Mouse (Mus musculus) induced T-regulatory cell, adult 2 months (primary cell): ENCODE results near the gene Cwc22.

ENCODE experiments used
- DNase-seq: peaks from one replicate; pipeline ENCODE4 v3.0.0-alpha.2; 2012; ENCODE audit warnings: low read depth

Gene Cwc22

DNA sequence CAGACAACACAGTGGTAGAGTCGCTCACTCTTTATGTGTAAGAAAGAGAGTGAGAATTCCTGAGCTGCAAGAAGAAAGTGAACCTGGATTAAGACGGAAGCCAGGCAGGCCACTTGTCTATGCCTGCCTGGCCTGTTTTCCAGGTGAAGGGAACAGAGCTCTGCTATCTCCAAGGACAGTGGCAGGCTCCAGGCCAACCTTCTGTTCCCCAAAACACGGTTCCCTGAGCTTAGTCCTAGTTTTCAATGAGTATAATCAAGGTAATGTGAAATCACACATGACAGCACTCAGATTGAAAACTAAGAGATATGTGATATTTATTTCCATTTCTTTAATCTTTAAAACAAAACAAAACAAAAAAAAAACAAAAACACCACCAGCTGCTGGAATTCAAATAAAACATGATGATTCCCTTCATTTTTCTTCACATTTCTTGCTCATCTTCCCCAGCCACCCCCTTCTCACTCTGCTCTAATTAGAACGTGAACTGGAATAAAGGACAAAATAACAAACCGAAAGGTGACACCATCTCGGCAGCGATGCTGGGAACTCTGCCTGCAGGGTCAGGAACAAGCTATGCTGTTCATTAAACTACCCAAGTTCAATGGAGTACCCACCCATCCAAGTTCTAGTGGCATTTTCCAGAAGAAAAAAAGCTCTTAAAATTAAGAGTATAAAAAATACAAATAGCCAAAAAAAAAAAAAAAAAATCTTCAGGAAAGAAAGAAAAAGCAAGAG, 20.8 kb downstream of the Cwc22 start:
- no peak for DNase-seq

DNA sequence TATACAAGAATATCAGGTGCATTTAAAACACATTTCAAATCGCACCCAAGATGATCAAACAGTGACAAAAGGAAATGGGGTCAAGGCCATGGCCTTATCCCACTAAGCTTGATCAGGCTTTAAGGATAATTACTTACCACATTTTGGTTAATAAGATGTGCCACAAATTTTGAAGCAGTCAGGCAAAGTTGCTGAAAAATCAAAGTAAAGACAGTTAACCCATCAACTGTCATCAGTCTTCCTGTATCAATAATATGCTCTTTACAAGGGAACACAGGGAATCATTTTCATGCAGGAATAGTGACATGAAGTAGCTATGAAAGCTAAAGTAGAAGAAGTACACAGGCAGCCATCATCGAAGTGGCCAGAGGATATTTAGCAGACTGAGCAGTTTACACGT, 22.2 kb downstream of the Cwc22 start:
- no peak for DNase-seq

DNA sequence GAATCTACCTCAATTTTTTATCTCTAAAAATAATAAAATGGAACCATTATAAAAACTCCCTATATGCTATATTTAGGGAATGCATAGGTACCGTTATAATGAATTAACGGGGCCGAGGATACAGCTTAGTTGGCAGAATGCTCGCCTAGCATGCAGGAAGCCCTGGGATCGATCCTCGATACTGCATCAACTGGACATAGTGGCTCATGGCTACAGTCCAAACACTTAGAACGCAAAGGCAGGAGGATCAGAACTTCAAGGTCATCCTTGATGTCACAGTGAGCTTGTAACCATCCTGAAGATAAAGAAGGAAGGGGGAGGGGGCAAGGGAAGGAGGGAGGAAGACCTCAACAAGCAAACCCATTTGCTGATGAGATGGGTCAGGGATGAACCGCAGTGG, 23.0 kb downstream of the Cwc22 start:
- no peak for DNase-seq

GRCm38 (mm10) chr2:77921307-77921706, 24.9 kb downstream of the Cwc22 start:
- no peak for DNase-seq

DNA sequence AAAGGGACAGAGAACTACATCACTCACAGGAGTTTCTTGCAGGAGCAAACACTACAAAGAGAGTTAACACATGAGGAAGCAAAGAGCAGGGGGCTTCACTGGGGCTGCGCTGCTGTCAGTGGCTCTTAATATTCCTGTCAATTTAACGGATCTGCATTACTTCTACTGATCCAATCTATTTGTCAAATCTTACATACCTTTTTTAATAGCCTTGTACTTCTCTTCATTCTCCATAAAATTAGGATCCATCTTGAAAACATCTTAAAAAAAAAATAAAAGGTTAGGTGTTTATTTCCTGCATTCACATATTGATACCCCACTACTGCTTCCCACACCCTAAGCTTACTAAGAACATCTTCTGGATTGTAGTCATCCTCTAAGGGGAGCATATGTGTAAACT, 25.6 kb downstream of the Cwc22 start:
- no peak for DNase-seq

- no peak for DNase-seq
Observed at GRCm38 (mm10) chr2:77918474-77918873, 27.7 kb downstream of the Cwc22 start.

DNA sequence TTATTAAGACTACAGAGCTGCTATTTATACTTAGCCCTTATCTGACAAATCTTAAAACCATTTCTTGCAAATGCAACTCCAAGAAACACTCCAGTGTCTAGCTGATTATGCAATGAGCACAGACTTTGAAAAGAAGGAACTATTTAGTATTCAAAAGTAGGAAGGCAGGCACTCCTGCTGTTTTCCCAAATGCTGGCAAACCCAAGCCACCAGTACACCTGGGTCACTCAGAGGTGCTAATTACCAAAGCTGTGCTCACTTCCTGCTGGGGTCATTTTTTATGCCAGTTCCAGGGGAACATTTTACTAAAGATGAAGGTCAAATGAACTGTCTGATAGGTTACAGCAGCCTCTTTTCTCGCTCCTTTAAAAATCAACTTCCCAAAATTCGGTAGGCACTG, 28.2 kb downstream of the Cwc22 start:
- DNase-seq = no peak

DNA sequence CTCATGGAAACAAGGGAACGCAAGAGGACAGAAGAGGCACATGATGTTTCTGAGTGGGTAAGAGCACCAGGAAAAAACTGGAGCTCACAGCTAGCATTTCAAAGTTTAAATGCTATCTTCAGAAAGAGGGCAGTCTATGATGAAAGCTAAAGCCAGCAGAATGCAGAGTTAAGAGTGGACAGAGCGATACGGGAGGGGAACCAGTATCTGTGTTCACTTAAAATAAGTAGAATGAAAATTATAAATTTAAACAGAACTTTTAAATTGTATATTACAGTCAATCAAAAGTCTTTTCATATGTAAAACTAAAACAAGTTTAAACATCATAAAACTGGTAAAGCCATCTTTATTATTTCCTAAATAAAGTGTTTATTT, 28.8 kb downstream of the Cwc22 start:
- no peak for DNase-seq

DNA sequence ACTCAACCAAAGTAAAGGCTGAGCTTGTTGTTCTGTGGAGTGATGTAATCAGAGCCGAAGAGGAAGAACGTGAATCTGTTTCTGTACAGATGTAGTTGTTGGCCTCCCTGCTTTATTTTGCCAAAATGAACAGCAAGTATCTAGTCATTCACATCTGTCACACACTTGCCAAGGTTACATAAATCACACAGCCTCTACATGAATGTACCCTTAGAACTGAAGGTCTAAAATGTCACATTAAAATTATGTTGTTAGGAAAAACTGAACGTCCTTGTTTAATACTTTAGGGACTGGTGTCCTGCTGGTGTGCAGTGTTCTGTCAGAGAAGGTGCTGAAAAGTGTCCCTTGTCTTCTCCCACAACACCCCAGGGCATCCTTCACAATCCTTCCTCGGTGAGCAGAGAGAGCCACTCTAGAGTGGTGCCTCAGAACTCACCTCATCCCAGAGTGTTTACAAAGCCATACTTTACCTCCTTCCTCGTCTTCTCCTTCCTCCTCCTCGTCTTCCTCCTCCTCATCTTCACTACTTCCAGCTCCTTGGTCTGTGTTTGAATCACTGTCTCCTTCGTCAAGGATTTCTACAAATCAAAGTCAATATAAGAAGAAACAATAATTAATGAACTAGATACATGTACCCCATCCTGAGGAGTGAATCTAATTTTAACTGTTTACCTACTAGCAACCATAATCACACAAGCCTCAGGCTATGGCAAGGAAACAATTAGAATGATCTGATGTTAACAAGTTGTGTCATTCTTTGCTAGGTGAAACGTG, 29.4 kb downstream of the Cwc22 start:
- DNase-seq = no peak

DNA sequence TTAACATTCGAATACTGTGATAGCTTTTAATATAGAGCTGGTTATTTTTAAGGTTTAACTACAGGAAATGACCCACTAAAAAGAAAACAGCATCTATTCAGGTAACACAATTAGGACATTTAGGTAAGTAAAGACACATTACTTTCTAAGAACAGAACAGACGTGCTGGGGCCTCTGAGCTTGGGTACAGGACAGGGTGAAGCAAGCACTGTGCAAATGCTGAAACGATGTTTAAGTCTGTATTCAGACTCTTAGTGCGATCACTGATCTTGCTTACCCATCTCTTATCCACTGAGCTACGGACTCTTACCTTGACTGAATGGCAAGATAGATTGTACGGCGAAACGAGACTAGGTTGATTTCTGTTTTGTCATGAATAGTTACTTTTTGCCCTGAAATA, 31.0 kb downstream of the Cwc22 start:
- DNase-seq = no peak

GRCm38 (mm10) chr2:77913628-77914027, 32.5 kb downstream of the Cwc22 start:
- no peak for DNase-seq

GRCm38 (mm10) chr2:77912197-77912596, 34.0 kb downstream of the Cwc22 start:
- DNase-seq = no peak

DNA sequence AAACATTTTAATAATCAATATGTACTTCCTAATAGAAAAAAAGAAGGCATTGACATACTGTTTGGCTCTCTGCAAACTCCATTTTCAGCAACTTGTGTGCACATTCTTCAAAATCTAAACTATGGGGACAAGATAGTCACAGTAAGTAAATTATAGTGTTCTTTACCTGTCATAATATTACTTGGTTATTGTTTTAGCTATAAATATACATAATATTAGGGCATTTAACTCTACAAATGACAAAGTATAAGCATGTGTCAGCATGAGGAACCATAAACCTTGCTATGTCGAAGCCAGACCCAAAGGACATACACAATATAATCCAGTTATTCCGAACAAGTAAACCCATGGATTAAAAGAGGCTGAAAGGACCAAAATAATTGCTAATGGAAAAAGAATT, 34.7 kb downstream of the Cwc22 start:
- no peak for DNase-seq

DNA sequence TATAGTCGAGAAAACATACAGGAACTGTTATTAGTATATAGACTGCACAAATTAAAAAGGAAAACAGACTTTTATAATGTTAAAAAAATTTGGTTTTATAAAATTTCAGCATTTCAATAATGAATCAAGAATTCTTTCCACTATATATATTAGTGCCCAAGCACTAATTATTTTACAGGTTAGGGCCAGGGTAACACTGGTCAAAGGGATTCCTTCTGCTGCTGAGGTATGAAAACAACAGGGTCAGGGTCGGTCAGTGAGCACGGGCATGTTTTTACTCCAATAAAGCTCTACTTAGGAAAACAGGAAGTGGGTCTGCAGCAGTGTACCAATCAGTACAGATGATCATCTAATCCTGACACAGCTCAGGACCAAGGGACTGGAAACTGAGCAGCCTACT, 36.0 kb downstream of the Cwc22 start:
- no peak for DNase-seq

DNA sequence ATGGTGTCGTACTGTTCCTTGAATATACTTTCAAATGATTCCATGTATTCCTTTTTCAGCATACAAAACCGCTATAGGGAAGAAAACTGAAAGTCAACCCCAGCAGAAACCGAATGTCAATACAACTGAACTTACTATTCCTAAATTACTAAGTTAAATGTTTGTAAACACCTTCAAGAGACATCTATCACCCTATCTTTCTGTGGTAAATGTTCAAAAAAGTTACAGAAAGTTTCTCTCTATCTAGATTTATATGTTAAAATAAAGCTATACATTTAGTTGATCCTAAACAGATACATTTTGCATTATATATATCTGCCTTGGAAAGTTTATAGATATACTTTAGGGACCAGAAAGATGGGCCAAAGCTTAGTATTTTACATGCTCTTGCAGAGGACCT, 39.0 kb downstream of the Cwc22 start:
- DNase-seq = no peak

- no peak for DNase-seq
Observed at GRCm38 (mm10) chr2:77905023-77905422, 41.2 kb downstream of the Cwc22 start.

DNA sequence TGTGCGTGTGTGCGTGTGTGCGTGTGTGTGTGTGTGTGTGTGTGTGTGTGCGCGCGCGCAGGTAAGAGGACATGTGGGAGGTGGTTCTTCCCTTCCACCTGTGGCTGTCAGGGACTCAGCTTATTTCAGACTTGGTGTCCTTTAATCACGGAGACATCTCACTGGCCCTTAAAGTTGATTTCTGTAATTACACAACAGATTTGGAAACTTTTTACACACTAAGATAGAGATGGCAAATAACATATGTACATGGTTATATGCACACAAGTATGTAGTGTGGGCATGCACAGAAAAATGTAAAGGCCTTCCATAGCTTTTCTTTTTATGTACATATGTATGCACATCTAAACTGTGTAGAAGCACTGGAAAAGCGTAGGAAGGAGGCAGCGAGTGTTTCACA, 41.7 kb downstream of the Cwc22 start:
- no peak for DNase-seq

DNA sequence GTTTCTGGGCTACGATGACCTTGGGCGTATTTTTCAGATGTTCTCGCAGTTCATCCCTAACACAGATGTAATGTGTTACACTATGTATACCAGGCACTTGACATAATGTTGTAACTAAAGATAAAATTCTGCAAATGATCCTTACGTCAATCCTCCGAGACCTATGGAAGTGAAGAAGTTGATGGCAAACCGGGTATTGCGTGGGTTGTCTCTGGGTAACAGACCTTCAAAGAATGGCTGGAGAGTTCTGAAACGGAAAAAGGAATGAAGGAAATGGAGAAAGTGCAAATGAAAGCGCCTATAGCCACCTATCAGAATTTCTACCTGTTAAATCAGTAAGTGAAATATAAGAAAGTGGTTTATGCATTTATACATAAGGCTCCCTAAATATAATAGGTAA, 42.2 kb downstream of the Cwc22 start:
- no peak for DNase-seq

- no peak for DNase-seq
Observed at GRCm38 (mm10) chr2:77903098-77903497, 43.1 kb downstream of the Cwc22 start.

- no peak for DNase-seq
Observed at GRCm38 (mm10) chr2:77901269-77901668, 44.9 kb downstream of the Cwc22 start.

DNA sequence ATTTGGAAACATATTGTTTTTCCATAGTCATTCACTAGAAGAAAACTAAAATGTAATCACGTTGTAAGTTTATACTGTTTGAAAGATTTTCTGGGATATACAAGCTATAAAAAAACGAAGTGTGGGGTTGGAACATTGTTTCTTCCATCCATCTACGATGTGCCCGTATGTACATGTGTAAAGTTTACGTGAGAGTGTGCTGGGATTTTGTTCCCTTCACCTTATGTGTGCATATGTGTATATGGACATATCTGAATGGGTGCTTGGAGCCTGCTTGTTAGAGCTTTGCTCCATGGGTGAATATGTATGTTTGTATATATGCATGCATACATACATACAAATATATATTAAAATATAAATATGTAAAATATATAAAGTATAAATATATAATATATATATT, 45.4 kb downstream of the Cwc22 start:
- DNase-seq = no peak

- no peak for DNase-seq
Observed at GRCm38 (mm10) chr2:77900111-77900510, 46.1 kb downstream of the Cwc22 start.

- DNase-seq = no peak
Observed at GRCm38 (mm10) chr2:77898436-77898835, 47.7 kb downstream of the Cwc22 start.

- DNase-seq = no peak
Observed at GRCm38 (mm10) chr2:77897988-77898387, 48.2 kb downstream of the Cwc22 start.
